Mouse (Mus musculus): Measurements from ENCODE around the gene Gm28372.

Gm28372 gene

DNA sequence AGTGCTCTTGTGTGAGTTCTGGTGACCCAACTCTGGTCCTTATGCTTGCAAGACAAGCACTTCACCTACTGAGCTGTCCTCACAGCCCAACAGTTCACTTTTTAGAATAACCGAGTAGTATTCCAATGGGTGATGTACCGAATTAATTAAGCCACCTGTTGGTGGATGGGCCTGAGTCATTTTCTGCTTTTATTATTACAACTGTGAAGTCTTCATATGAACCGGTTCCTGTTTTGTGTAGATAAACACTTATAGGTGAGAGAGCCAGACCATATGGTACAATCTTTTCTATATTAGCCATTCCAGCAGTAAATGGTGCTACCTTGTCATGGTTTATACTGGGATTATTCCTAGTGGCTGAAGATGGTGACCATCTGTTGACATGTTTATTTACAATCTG, 7.7 kb downstream of the Gm28372 start:
- no peak for DNase-seq

DNA sequence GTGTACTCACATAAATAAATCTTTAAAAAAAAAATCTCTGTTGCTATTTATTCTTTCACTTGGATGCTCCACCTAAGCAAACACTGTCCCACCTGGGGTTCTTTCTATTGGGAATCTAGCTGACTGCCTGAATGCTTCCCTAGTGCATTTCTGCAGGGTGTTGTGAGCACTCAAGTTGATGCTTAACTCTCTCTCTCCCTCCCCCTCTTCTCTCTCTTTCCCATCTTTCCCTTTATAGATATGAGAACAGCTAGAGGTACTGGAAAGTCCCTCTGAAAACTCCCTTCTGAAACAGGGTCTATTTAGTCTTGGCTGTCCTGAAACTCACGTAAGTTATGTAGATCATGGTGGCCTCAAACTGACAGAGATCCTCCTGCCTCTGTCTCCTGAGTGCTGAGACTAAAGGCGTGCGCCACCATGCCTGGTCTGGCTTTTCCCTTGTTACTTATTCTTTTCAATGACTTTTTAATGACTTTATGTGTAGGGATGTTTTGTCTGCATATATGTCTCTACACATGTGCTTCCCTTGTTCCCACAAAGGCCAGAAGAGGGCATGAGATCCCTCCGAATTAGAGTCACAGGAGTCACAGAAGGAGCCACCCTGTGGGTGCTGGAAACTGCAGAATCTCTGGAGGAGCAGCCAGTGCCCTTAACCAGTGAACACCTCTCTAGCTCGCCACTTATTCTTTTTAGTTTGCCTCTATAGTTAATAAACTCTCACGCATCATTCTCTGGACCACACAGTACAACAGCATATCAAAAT, 9.2 kb downstream of the Gm28372 start:
- no peak for DNase-seq

- DNase-seq = peak; percentile 52
These were observed 17.0 kb downstream of the Gm28372 start for GRCm38 (mm10) chr2:130421781-130422620.

DNA sequence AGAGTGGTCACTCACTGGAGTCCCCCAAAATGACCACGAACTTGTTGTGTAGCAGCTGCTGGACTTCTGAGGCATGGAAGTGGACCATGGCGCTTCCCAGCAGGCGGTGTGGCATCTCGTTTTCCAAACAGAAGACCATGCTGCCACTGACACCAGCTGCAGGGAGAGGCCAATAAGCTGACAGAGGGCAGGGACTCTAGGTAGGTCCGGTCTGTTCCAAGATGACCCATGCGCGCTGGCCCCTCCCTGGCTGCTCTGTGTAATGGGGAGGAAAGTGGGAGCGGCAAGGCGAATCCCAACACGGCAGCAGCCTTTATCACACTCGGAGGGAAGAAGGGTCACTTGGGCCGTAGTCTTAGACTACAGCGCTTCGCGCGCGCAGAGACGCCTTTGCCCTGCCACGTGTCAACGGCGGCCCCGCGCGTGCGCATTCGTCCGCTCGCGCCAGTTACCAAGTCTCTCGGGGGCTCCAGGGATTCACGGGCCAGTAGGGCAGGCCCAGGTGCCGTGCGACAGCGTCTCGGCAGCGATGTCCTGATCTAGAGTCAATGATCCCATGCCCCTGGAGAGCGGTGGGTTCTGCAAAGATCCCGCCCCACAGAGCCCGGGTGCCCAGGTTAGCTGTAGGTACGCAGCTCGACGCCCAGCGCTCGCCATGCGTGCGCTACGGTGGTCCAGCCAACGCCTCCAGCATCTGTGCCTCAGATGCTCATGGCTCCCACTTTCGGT, 18.5 kb downstream of the Gm28372 start:
- peak; percentile 85 for DNase-seq

GRCm38 (mm10) chr2:130424126-130424853, 19.3 kb downstream of the Gm28372 start, which contains the start of the genes Vps16 and Pced1a:
TSS of gene Vps16 (plus strand) at chr2:130424339.
TSS of gene Pced1a (minus strand) at chr2:130424701.
- DNase-seq = peak; percentile 94

DNA sequence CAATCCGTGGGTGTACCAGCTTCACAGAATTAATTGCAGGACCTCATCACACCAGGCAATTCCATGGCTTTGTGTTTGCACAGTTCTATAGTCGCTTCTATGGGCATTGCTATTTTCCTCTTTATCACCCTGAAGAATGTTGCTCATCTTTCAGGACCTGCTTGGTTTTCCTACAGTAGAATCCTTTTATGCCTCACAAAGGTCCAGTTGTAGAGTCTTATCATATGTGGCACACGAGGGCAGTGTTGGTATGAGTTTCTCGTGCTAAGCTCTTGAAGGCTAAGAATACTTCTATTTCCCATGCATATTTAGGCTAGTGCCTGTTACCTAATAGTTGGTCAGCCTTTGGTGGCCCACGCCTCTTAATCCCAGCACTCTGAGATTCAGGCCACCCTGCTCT, 20.1 kb downstream of the Gm28372 start:
- DNase-seq = no peak

- DNase-seq = no peak
These were observed 24.8 kb downstream of the Gm28372 start for GRCm38 (mm10) chr2:130429851-130430250.

- DNase-seq = no peak
These were observed 25.4 kb downstream of the Gm28372 start for GRCm38 (mm10) chr2:130430484-130430883.

- no peak for DNase-seq
These were observed 27.1 kb downstream of the Gm28372 start for GRCm38 (mm10) chr2:130432157-130432556.

GRCm38 (mm10) chr2:130433152-130433551, 28.1 kb downstream of the Gm28372 start:
- no peak for DNase-seq

DNA sequence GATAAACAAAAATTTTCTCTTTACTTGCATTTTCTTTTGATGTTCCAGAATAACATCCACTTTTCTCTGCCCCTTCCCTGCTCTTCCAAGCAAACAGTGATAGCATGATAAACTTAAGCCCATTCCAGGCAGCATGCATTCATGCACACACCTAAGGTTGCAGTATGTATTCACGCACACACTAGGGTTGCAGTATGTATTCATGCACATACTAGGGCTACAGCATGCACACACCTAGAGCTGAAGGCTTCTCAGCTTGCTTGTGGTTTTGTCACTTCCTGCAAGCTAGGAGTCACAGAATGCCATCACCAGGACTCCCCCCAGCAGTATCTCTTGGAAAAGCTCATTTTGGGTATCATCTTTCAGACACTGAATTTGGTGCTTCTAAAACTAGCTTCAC, 31.7 kb downstream of the Gm28372 start:
- DNase-seq = no peak

GRCm38 (mm10) chr2:130438861-130439260, 33.8 kb downstream of the Gm28372 start:
- no peak for DNase-seq

- no peak for DNase-seq
These were observed 34.9 kb downstream of the Gm28372 start for GRCm38 (mm10) chr2:130439840-130440480.

GRCm38 (mm10) chr2:130442162-130442561, 37.1 kb downstream of the Gm28372 start:
- no peak for DNase-seq

GRCm38 (mm10) chr2:130448449-130448848, 43.4 kb downstream of the Gm28372 start:
- DNase-seq = no peak

- no peak for DNase-seq
These were observed 44.2 kb downstream of the Gm28372 start for GRCm38 (mm10) chr2:130449021-130449793.

- DNase-seq = peak; percentile 88
These were observed 44.9 kb downstream of the Gm28372 start, which contains the start of gene Ptpra for GRCm38 (mm10) chr2:130449794-130450433. TSS of gene Ptpra (plus strand) at chr2:130450278.

- peak; percentile 75 for DNase-seq
These were observed 45.4 kb downstream of the Gm28372 start for GRCm38 (mm10) chr2:130450434-130450796.

GRCm38 (mm10) chr2:130451086-130451726, 46.2 kb downstream of the Gm28372 start:
- no peak for DNase-seq

DNA sequence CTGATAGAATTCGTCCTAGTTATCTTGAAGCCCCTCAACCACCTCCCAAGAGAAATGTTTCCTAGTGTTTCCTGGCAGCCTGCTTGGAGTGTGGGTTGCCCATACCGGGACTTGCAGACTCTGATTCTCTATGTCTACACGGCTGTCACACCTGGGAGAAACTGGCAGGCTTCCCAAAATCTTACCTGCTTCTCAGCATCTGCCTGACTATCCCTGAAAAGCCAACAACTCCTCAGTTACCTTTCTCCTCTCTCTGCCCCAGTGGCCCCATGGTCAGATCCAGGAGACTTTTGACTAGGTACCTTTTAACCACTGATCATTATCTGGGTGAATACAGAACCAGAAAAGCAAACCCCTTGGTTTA, 46.7 kb downstream of the Gm28372 start:
- DNase-seq = peak; percentile 28
